Mouse (Mus musculus) left cerebral cortex, postnatal 10 days (tissue): Measurements from ENCODE around the gene Cend1. TPM values are rescaled to one million over a fixed set of nuclear protein-coding genes. Genes with fewer than 3 reads are reported as not detected.

Experiments
- DNase-seq, 2 experiments: peaks; one replicate each; pipeline ENCODE4 v3.0.0; 2021 to 2022; ENCODE audit warnings: low spot score in 2 of 2, mixed read lengths in 1 of 2; ENCODE audit errors: extremely low spot score in 1 of 2
- intact Hi-C: fragments of 180-260 bp; cut with DNase I; formaldehyde crosslinking; loops from one replicate; pipeline ENCODE4 v1.15.1; 2025
- total RNA-seq, 2 experiments: library from RNA; stranded (reverse); gene quantifications; 2 replicates each; pipeline ENCODE4 v1.2.3; 2021

Cend1 gene
- total RNA-seq, 2 experiments from 2014 or later = 267 to 296 TPM

GRCm38 (mm10) chr7:141434464-141434863, 5.2 kb upstream of the Cend1 start:
- peak; percentile 62 to 63 for DNase-seq
- intact Hi-C loops = no loop called here

- intact Hi-C loops = no loop called here
- peak in 1 of 2 experiments; percentile 33 for DNase-seq
Measured at GRCm38 (mm10) chr7:141433517-141434400, 4.5 kb upstream of the Cend1 start.

DNA sequence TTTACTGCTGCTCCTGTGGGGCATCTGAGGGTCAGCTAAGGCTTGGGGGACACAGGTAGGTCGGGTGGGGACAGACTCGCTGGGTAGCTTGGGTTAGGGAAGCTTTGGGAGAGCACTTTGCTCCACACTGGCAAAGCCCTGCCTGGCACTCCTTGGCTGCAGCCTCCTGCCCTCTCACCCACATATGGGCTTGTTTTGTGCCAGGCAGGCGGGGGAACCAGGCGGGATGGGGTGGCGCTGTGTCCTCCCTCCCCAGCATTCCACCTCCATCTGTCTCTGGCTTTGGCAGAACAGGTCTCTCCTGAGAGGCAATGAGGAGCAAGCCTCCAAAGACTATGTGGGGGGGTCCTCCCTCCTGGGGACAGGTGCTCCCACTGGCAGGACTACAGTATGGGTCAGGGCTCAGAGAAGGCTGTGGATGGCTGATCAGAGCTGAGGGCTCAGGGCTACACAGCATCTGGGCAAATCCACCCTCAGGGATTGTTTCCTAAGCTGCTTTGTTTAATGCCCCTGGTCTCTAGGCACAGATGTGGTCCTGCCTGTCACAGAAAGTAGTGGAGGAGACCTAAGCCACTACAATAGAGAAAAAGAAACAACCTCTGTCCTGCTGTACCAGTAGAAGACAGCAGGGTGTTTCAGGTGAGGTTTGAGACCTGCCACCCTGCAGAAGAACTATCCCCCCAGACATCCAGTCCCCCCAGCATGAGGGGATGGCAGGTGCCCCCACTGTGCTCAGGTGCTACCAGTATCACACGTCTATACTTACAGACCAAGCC, 3.6 kb upstream of the Cend1 start:
- intact Hi-C loops = no loop called here
- DNase-seq = peak in 1 of 2 experiments; percentile 29

- DNase-seq = peak in 1 of 2 experiments; percentile 38
- intact Hi-C loops = no loop called here
Measured at GRCm38 (mm10) chr7:141432186-141432611, 2.9 kb upstream of the Cend1 start.

- peak in 1 of 2 experiments; percentile 34 for DNase-seq
- intact Hi-C loops = no loop called here
Measured at GRCm38 (mm10) chr7:141431434-141432185, 2.3 kb upstream of the Cend1 start.

DNA sequence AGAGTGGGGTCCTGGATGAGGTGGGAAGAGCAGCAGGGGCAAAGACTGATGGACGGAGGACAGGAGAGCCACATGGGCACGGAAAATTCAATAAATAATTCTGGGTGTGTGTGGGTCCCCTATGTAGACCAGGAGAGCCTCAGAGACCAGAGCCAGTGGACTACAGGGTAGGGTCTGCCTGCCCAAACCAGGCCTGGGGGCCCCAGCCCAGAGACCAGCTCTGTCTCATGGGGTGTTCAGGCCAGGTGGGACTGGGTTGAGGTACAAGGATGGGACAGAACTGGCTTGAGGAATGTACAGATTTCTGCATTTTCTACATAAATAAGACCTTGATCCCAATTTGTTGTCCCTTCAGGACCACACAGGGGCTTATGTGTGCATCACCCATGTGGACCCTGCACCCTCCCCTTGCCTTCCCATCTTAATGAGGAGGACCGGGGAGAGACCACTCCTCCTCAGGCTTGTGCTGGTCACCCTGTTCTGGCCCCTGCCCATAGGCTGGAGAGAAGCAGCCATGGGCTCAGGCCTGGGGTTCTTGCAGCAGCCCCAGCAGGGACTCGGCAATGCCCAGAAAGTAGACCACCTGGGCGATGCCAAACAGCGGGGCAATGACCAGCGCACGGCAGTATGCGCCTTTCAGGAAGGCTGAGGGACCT, 1.4 kb upstream of the Cend1 start:
- intact Hi-C loops = no loop called here
- peak in 1 of 2 experiments; percentile 25 for DNase-seq

GRCm38 (mm10) chr7:141429840-141430584, 721 bp upstream of the Cend1 start:
- intact Hi-C loops = no loop called here
- DNase-seq = peak in 1 of 2 experiments; percentile 34

GRCm38 (mm10) chr7:141428701-141429100, 590 bp downstream of the Cend1 start:
- intact Hi-C loops = no loop called here
- no peak for DNase-seq

- intact Hi-C loops = no loop called here
- DNase-seq = peak in 1 of 2 experiments; percentile 24
Measured at GRCm38 (mm10) chr7:141426948-141427730, 2.2 kb downstream of the Cend1 start.

DNA sequence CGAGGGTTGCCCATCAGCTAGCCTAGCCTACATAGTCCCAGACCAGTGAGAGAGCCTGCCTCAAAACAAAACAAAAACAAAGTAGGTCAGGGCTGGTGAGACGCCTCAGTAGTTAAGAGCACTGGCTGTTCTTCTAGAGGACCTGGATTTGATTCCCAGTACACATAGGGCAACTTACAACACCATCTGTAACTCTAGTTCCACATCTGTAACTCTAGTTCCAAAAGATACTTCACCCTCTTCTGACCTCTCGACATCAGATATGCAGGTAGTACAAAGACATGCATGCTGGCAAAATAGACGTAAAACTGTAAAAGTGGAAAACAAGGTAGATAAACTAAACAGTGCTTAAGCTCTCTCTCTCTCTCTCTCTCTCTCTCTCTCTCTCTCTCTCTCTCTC, 5.5 kb downstream of the Cend1 start:
- no peak for DNase-seq
- intact Hi-C loops = no loop called here

- DNase-seq = no peak
- intact Hi-C loops = no loop called here
Measured at GRCm38 (mm10) chr7:141420030-141420702, 9.1 kb downstream of the Cend1 start.

GRCm38 (mm10) chr7:141418970-141419369, 10.3 kb downstream of the Cend1 start:
- DNase-seq = peak in 1 of 2 experiments; percentile 74
- intact Hi-C loops = no loop called here

DNA sequence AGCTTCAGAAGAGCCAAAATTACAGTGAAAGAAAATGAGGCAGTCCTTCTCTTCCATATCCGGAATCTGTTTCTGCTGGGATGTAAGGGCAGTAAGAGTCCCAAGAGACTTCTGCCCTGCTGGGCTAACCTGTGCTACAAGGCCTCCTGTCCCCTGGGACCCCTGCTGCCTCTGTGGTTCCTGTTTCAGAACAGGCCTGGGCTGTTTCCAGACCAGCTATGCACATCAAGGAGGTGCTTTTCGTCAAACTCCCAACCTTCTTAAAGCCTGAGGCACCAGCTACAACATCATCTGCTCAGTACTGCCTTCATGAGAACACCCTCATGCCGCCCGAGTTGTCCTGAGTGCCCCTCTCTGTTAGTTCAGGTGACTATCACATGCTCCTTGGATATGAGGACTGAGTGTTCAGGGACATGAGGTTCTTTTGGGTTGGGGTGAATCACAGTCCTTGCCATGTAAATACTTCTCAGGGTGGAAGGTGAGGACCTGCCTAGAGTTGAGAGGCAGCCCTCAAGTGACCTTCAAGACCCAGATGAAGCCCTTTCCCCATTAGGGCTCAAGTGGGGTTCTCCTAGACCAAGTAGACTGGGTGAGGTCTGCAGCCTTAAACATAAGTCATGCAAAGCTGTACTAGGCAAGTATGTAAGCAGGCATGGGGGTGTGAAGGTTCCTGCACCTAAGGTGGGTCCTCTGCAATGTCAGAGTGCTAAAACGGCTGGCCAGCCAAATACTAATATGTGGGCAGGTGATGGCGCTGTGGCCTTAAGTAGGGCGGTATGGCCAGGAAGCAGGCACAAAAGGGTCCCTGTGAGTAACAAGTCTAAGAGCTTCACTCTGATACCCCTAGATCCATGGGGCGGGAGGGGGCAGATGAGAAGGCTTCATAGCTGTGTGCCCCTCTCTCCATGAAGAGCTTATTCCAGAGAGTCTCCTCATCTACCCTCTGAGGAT, 11.3 kb downstream of the Cend1 start:
- intact Hi-C loops = no loop called here
- DNase-seq = no peak

GRCm38 (mm10) chr7:141416144-141416841, 13.0 kb downstream of the Cend1 start:
- DNase-seq = no peak
- intact Hi-C loops = no loop called here
